ENCODE assay signal across 35 mouse cellular contexts in genomic region chr9:73105771-73106170, GRCm38 (mm10). TPM values are rescaled to one million over a fixed set of nuclear protein-coding genes. Genes with fewer than 3 reads are reported as not detected.
"Had no signal": no experiment of that assay in that cellular context is flagged by ENCODE, and none has a peak within 500 bp of the region (broad histone marks: within the 10 kb centered on the region; RNA-seq: fewer than 3 reads in every experiment).

No protein-coding gene starts in this region.

- H3K4me3 ChIP-seq: gastrocnemius, adult 2 months; heart, embryonic 10.5 days; heart, embryonic 12.5 days; hindbrain, embryonic 10.5 days; hindbrain, embryonic 12.5 days; intestine, embryonic 15.5 days; limb, embryonic 10.5 days; limb, embryonic 12.5 days; liver, embryonic 13.5 days; liver, embryonic 15.5 days had no signal

- H3K9me3 ChIP-seq: heart, embryonic 10.5 days; heart, embryonic 12.5 days; hindbrain, embryonic 10.5 days; hindbrain, embryonic 12.5 days; intestine, embryonic 15.5 days; limb, embryonic 10.5 days; limb, embryonic 12.5 days; liver, embryonic 13.5 days; liver, embryonic 15.5 days had no signal

- H3K27ac ChIP-seq: gastrocnemius, adult 2 months; heart, embryonic 10.5 days; hindbrain, embryonic 10.5 days; hindbrain, embryonic 12.5 days; hindbrain, embryonic 14.5 days; intestine, embryonic 15.5 days; limb, embryonic 10.5 days; limb, embryonic 12.5 days; liver, embryonic 13.5 days; liver, embryonic 15.5 days had no signal

- H3K4me2 ChIP-seq: heart, embryonic 12.5 days; hindbrain, embryonic 12.5 days; hindbrain, embryonic 14.5 days; intestine, embryonic 15.5 days; limb, embryonic 12.5 days; liver, embryonic 13.5 days; liver, embryonic 15.5 days had no signal

- H3K36me3 ChIP-seq: heart, embryonic 10.5 days; heart, embryonic 12.5 days; hindbrain, embryonic 10.5 days; hindbrain, embryonic 12.5 days; intestine, embryonic 15.5 days; limb, embryonic 10.5 days; limb, embryonic 12.5 days; liver, embryonic 13.5 days; liver, embryonic 15.5 days had no signal

- DNase-seq: gastrocnemius, adult 2 months; gastrocnemius, postnatal 10 days; gastrocnemius, postnatal 25 days; heart, adult 18-20 months; heart, postnatal 10 days; heart, postnatal 4 days; kidney, adult 2 months; kidney, postnatal 25 days; liver; liver, embryonic 13.5 days had no signal

- H3K9ac ChIP-seq: heart, embryonic 12.5 days; hindbrain, embryonic 12.5 days; hindbrain, embryonic 14.5 days; intestine, embryonic 15.5 days; limb, embryonic 12.5 days; liver, embryonic 13.5 days; liver, embryonic 15.5 days had no signal

- ATAC-seq: hindbrain, embryonic 16.5 days; inflammation-experienced regulatory T-cells, adult 6 months; intestine, embryonic 15.5 days; intestine, postnatal 0 days had no signal

RNA-seq across cellular contexts. Expression of gene Gm20509, which starts 3.5 kb away (rescaled TPM):
- total RNA-seq: gastrocnemius, adult 2 months; gastrocnemius, postnatal 10 days; gastrocnemius, postnatal 25 days; gastrocnemius, postnatal 4 days; granulocyte monocyte progenitor cell, adult 5-6 weeks; heart, adult 18-20 months; heart, adult 8-10 months; heart, postnatal 10 days; heart, postnatal 25 days; heart, postnatal 4 days; layer of hippocampus, postnatal 10 days; left cerebral cortex, postnatal 10 days; left cerebral cortex, postnatal 36 days had no signal
- polyA plus RNA-seq: frontal cortex, adult 2 months; heart, embryonic 10.5 days; heart, embryonic 12.5 days; heart, embryonic 14.5 days; heart, embryonic 16.5 days; hindbrain, embryonic 10.5 days; hindbrain, embryonic 12.5 days; hindbrain, embryonic 14.5 days; hindbrain, embryonic 16.5 days; inflammation-experienced regulatory T-cells, adult 6 months; intestine, postnatal 0 days; kidney, adult 2 months; kidney, embryonic 14.5 days; kidney, embryonic 16.5 days; limb, embryonic 10.5 days; limb, embryonic 12.5 days; limb, embryonic 14.5 days; liver, embryonic 13.5 days; liver, embryonic 15.5 days had no signal

RNA-seq across cellular contexts. Expression of gene Khdc3, which starts 4.1 kb away (rescaled TPM):
- total RNA-seq: gastrocnemius, adult 2 months; gastrocnemius, postnatal 10 days; gastrocnemius, postnatal 25 days; gastrocnemius, postnatal 4 days; heart, adult 8-10 months; heart, postnatal 10 days; heart, postnatal 25 days; heart, postnatal 4 days had no signal
- polyA plus RNA-seq: heart, embryonic 10.5 days; heart, embryonic 12.5 days; heart, embryonic 14.5 days; intestine, embryonic 15.5 days; kidney, embryonic 14.5 days; kidney, embryonic 16.5 days; limb, embryonic 10.5 days; limb, embryonic 12.5 days had no signal
